Mouse (Mus musculus) ES-E14 (cell line): ENCODE measurements around the gene Colq.

Experiments used
- MAFK ChIP-seq: IDR thresholded peaks from 2 replicates; pipeline ENCODE4 v1.6.1; 2014; ENCODE audit warnings: mild to moderate bottlenecking, low read depth, low read length, inconsistent platforms; ENCODE audit not compliant: insufficient read depth
- ZNF384 ChIP-seq: IDR thresholded peaks from 2 replicates; pipeline ENCODE4 v1.6.1; 2012; ENCODE audit warnings: low read depth, low read length, inconsistent platforms

DNA sequence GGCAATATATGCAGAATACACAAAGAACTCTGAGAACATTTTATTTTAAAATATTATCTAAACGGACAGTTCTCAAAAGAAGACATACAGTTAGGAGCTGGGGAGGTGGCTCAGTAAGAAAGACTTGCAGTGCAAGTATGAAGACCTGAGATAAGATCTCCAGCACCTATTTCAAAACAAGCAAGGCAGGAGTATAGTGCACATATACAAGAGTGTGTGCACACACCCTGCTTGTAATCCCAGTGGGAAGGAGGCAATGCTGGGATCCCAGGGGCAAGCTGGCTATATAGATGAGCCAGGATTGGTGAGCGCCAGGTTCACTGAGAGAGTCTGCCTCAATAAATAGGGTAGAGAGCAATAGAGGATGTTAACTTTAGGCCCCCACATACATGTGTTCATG is 75.2 kb downstream of the Colq start:
- TF ChIP-seq ZNF384 (no peak), MAFK (no peak)
